Mouse (Mus musculus) cerebellum, adult 2 months (tissue): Measurements from ENCODE around the gene Emc8. TPM values are rescaled to one million over a fixed set of nuclear protein-coding genes. Genes with fewer than 3 reads are reported as not detected.

ENCODE experiments used
- DNase-seq, 2 experiments: peaks; one replicate each; pipeline ENCODE4 v3.0.0; 2021
- H3K27ac ChIP-seq: fragments of 200-500 bp; 2 replicates; pipeline ENCODE4 v1.5.1; 2012; ENCODE audit warnings: low read length, control low read depth, inconsistent platforms; ENCODE audit not compliant: insufficient read depth
- H3K27me3 ChIP-seq: fragments of 200-500 bp; 2 replicates; pipeline ENCODE4 v1.6.1; 2012; ENCODE audit warnings: inconsistent platforms, mild to moderate bottlenecking, low read length, moderate library complexity; ENCODE audit not compliant: control insufficient read depth, insufficient read depth
- H3K4me1 ChIP-seq: fragments of 200-500 bp; 2 replicates; pipeline ENCODE4 v1.6.1; 2011; ENCODE audit warnings: low read length; ENCODE audit not compliant: control insufficient read depth, insufficient read depth
- H3K4me3 ChIP-seq: fragments of 200-500 bp; replicated peaks from 2 replicates; pipeline ENCODE3; 2011; ENCODE audit warnings: mild to moderate bottlenecking, low read depth, low read length, control low read depth; ENCODE audit not compliant: insufficient read depth
- CTCF ChIP-seq: fragments of 200-500 bp; IDR thresholded peaks from 2 replicates; pipeline ENCODE4 v1.5.1; 2011; ENCODE audit warnings: low read depth, mild to moderate bottlenecking, control low read depth, low read length, moderate library complexity, borderline replicate concordance; ENCODE audit not compliant: insufficient read depth
- POLR2A ChIP-seq: fragments of 200-500 bp; IDR thresholded peaks from 2 replicates; pipeline ENCODE4 v1.6.1; 2011; ENCODE audit warnings: low read length, control low read depth, borderline replicate concordance; ENCODE audit not compliant: insufficient read depth
- WGBS: fragments of 180-500 bp; shearing (Covaris S2); methylation state at CpG from one replicate; pipeline ENCODE4 v1.1.7; 2018; 5-methylcytosine and 5-hydroxymethylcytosine counted together
- polyA plus RNA-seq: library from polyadenylated mRNA; depleted of rRNA; stranded (reverse); fragments of >200 nt; gene quantifications from 2 replicates; pipeline ENCODE4 v1.2.3, GENCODE M21; 2012

The Emc8 gene
- polyA plus RNA-seq, 1 experiment = 65.3 TPM

- Histone ChIP-seq H3K27ac (peak overlapping the region; percentile 78; the same call in 1 of the 2 replicates), H3K27me3 (no peaks in the 10 kb centered on the region), H3K4me1 (no peaks in the 10 kb centered on the region), H3K4me3 (no peak overlapping the region)
- DNase-seq = no peak
- WGBS = 82% methylated on average over 7 of the region's 7 CpGs
- TF ChIP-seq POLR2A = no peak
- no peak for TF ChIP-seq CTCF
Observed at GRCm38 (mm10) chr8:120620441-120620840, 47.9 kb downstream of the Emc8 start.

GRCm38 (mm10) chr8:120619235-120620180 is 48.9 kb downstream of the Emc8 start:
- H3K4me3 ChIP-seq = no peak overlapping the region
- TF ChIP-seq CTCF (no peak), POLR2A (no peak)
- 58% methylated on average over 11 of the region's 11 CpGs for WGBS
- H3K27ac ChIP-seq = peak overlapping the region; percentile 78; the same call in 1 of the 2 replicates
- no peaks in the 10 kb centered on the region for H3K27me3 ChIP-seq
- peak; percentile 28 to 45 for DNase-seq
- no peaks in the 10 kb centered on the region for H3K4me1 ChIP-seq

- Histone ChIP-seq H3K27ac (no peak overlapping the region), H3K4me3 (no peak overlapping the region)
- WGBS = 0% methylated on average over 6 of the region's 6 CpGs
Observed at GRCm38 (mm10) chr8:120618110-120618509, 50.3 kb downstream of the Emc8 start.

GRCm38 (mm10) chr8:120616663-120617626 is 51.4 kb downstream of the Emc8 start:
- DNase-seq = no peak
- 64% methylated on average over 8 of the region's 8 CpGs for WGBS
- Histone ChIP-seq H3K4me3 (no peak overlapping the region), H3K27ac (no peak overlapping the region), H3K27me3 (no peaks in the 10 kb centered on the region), H3K4me1 (no peaks in the 10 kb centered on the region)
- TF ChIP-seq CTCF (no peak), POLR2A (no peak)

More at GRCm38 (mm10) chr8:120618110-120618509, 50.3 kb downstream of the Emc8 start:
- no peaks in the 10 kb centered on the region for H3K27me3 ChIP-seq
- TF ChIP-seq CTCF (peak; percentile 78), POLR2A (no peak)
- no peaks in the 10 kb centered on the region for H3K4me1 ChIP-seq
- peak; percentile 55 to 73 for DNase-seq

GRCm38 (mm10) chr8:120614491-120614890 is 53.9 kb downstream of the Emc8 start:
- Histone ChIP-seq H3K27me3 (no peaks in the 10 kb centered on the region), H3K4me3 (no peak overlapping the region), H3K4me1 (no peaks in the 10 kb centered on the region), H3K27ac (no peak overlapping the region)
- 90% methylated on average over 3 of the region's 3 CpGs for WGBS
- DNase-seq = no peak
- no peak for TF ChIP-seq CTCF
- no peak for TF ChIP-seq POLR2A

GRCm38 (mm10) chr8:120610824-120611223 is 57.5 kb downstream of the Emc8 start:
- Histone ChIP-seq H3K4me1 (no peaks in the 10 kb centered on the region), H3K4me3 (no peak overlapping the region), H3K27ac (no peak overlapping the region), H3K27me3 (no peaks in the 10 kb centered on the region)
- no peak for DNase-seq
- TF ChIP-seq POLR2A = no peak
- no peak for TF ChIP-seq CTCF
- WGBS = 81% methylated on average over 6 of the region's 6 CpGs

- DNase-seq = peak; percentile 65 to 81
- Histone ChIP-seq H3K4me1 (no peaks in the 10 kb centered on the region), H3K27ac (no peak overlapping the region), H3K4me3 (no peak overlapping the region), H3K27me3 (no peaks in the 10 kb centered on the region)
- TF ChIP-seq CTCF (peak; percentile 89), POLR2A (no peak)
- WGBS = 9% methylated on average over 7 of the region's 7 CpGs
Observed at GRCm38 (mm10) chr8:120607885-120608284, 60.5 kb downstream of the Emc8 start.
